Mouse (Mus musculus) brain, embryonic 18.5 days (tissue): Measurements from ENCODE around the gene Atp13a3.
"Not testable (repeated sequence)": the region's sequence is repeated elsewhere in the genome, so short reads cannot be mapped to it uniquely, and the experiment has no call there.

Experiments used
- DNase-seq: peaks from one replicate; pipeline ENCODE4 v3.0.0-alpha.2; 2012; ENCODE audit warnings: low read depth, low spot score

Atp13a3 gene

DNA sequence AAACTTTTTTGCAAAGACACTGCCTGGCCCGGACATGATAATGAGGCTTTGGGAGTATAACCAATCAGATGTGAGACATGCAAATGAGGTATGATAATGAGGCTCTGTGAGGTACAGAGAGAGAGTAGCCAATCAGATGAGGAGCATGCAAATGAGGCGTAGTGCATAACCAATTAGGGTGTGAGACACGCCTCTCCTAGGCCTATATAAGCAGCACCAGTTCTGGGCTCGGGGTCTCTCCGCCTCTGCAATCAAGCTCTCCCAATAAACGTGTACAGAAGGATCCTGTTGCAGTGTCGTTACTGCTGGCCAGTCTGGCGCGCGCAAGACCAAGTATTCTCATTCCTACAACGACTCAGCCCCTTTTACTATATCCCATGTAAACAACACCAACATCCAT is 52.3 kb downstream of the Atp13a3 start:
- not testable (repeated sequence) for DNase-seq

DNA sequence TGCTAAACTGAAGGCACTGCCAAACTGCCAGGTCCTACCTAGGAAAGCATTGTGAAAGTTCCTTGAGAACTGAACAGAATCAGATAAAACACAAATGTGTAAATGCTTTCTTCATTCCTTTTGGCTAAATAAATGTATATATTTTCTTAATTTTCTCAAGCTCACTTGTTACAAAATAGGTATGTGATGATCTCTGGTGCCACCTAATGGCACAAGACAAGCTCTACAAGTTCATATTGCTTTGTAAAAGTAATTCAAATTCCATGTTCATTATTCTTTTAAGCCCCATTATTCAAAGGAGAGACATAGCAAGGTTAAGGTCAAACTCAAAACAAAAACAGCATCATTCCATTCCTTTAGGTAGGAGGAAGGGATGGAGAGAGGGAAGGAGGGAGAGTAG is 91.5 kb downstream of the Atp13a3 start:
- no peak for DNase-seq

DNA sequence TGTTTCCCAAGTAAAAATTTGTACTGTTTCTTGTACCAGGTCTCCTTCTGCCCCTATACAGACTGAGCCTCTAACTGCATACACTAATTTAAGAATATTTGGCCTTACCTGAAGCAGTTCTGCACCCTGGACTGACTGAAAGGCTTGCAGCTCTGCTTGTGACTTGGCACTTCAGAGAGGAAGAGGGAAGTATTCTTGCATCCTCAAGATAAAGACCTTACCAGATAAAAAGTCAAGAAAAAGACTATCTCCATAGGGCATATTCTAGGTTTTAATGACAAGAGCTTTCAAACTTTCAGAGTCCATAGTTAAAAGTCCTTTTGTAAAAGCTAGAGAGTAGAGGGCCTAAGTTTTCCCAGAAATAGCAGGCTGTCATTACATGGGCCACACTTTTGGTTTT is 95.1 kb downstream of the Atp13a3 start, which contains the start of gene Gp5:
Gene Gp5, minus strand, starts transcription at position 133 of the 400 bp plus-strand sequence.
- no peak for DNase-seq

DNA sequence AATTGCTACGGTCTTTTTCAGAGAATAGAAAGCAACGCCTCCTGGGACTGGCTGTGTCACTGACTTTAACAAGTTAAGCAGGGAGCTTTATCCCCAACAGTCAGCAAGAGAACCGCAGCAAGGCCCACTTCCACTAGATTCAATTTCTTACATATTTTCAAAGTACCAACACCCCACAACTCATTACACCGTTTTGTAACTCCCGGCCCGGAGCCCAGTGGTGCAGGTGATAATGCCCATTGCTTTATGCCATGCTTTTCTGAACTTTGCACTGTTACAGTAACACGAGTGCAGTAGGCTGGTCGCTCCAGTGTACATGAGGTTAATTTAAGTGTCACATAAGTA is 95.6 kb downstream of the Atp13a3 start:
- DNase-seq: no peak

DNA sequence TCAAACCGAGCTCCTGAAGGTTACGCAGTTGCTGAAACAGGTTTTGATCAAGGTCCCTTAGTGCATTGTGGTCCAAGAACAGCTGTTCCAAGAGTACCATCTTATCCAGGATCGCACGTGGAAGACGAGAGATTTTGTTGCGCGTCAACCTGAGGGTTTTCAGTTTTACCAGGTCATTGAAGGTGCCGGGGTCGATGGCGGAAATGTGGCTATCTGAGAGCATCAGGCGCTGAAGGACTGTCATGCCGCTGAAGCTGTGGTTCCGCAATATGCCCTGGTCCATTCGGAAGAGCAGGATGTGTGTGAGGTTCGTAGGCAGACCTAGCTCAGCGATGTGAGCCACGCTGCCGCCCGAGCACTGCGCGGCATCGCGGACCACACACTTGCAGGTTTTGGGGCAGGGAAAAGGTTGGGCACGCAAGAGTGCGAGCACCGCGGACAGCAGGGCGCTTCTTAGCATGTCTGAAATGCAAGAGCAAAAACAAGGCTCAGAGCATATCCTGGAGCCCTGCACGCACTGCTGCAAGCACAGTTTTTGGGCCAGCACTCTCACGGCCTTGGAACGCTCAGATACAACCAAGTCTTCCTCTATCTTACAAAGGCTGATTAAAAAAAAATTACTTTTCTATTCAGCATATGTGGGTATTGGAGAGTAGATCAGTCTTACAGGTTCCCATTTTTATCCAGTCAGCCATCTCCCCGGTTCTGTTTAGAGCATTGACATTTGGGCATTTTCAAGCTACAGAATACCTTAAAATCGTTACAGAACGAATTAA is 96.2 kb downstream of the Atp13a3 start:
- DNase-seq: no peak

DNA sequence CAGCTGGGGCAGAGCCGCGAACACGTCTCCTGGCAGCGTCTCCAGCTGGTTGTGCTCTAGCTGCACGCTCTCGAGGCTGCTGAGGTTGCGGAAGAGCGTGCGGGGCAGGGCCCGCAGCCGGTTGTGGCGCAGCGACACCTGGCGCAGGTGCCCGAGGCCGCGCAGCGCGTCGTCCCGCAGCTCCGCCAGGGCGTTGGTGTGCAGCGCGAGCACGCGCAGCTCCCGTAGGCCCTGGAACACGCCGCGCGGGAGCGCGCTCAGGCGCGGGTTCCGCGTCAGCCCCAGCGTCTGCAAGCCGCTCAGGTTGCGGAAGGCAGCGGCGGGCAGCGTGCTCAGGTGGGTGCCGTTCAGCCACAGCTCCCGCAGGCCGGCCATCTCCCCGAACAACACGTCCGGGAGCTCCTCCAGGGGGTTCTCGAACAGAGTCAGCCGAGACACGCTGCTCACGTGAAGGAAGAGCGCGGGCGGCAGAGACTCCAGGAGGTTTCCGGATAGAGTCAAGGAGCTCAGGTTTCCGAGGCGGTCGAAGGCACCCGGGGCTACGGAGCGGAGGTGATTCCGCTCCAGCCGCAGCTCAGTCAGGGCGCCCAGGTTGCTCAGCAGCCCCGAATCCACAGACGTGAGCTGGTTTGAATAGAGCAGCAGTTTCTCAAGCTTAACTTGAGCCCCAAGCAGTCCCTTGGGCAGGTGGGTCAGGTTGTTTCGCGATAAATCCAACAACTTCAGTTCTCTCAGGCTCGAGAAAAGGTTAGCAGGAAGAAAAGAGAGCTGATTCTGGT is 97.0 kb downstream of the Atp13a3 start:
- DNase-seq: peak; percentile 55

DNA sequence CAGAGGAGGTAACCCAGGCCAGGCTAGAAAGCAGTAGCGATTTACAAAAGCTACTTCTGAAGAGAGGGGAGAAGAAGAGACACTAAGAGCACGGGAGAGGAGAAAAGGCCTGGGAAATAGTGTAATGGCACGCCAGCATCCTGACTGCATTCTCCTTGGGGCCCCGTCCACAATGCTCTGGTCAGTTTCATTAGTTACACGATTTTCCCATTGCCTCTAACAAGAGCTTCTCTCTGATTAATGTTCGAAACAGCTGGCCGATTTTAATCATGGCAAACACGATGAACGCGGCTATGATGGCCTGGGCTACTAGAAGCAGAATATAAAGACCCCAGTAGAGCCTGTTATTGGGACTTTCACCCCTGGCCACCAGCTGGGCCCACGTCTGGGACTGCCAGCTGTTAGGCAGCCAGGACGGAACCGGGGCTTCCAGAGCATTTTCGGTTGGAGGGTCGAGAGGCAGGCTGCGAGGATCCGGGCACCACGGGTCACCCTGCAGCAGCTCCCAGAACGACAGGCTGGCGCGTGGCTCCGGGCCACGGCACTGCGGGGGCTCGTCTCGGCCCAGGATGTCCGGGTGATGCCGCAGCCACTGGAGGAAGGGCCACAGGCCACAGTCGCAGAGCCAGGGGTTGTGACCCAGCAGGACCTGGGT is 97.7 kb downstream of the Atp13a3 start:
- DNase-seq: no peak

DNA sequence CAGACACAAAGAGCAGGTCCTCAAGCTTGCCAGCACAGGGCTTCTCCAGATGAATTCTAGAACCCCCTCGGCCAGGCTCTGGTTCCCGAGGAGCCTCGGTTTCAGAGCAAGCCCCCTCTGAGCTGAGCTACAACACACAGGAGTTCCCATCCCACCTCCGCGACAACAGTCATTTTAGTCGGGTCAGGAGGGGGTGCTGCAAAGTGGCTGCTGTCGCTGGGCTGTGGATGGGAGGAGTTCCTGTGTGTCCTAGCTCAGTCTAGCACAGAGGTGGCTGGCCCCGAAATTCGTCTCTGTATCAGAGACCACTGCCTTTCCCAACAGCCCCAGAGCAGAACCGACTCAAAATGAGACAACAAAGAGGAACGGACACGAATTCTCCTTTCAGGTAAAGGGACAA is 98.5 kb downstream of the Atp13a3 start:
- DNase-seq: no peak

DNA sequence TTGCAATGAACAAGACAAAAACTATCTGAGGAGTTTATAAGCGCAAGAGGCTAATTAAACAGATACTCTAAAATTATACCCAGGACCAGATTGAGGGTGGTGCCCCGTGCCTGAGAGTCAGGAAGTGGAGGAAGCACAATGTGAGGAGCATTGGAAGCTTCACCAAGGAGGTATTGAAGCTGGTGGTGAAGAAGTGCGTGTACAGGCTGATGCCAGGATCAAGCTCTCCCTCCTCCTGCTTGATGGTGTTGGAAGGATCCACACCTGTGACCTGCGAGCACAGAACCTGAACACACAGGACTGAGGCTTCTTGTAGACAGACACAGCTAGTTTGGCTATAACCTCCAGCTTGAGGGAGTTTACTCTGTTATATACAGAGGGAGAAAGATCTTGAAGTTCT is 99.7 kb downstream of the Atp13a3 start:
- DNase-seq: no peak

DNA sequence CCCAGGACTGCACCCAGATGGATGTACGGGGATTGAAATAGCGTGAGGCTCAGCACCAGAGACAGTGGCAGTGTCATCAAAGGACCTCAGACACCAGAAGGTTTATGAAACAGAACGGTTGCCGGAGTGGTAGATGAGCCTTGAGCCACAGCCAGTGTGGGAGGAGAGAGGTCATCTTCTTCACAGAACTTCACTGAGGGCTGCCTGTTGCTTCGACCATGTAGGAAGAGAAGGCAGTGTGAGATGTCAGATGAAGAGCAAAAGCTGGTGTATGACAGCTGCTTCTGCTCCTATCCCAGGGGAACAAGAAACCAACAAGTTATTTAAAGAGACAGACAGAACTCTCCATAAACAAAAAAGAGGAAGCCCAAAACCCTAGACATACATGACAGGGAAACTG is 101.5 kb downstream of the Atp13a3 start:
- no peak for DNase-seq

DNA sequence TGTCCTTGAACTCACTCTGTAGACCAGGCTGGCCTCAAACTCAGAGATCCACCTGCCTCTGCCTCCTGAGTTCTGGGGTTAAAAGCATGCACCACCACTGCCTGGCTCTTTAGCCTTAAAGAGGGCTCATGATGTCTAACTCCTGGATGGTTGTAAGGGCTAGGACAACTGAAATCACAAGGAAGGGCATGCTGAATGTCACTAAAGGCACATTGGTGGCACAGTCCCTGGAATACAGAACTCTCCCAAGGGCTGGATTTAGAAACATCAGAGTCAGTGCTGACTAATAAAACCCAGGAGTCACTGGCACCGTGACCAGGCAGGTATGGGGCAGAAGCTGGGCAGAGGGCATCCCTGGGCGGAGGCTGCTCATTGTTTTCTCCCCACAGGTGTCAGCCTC is 102.4 kb downstream of the Atp13a3 start:
- no peak for DNase-seq

DNA sequence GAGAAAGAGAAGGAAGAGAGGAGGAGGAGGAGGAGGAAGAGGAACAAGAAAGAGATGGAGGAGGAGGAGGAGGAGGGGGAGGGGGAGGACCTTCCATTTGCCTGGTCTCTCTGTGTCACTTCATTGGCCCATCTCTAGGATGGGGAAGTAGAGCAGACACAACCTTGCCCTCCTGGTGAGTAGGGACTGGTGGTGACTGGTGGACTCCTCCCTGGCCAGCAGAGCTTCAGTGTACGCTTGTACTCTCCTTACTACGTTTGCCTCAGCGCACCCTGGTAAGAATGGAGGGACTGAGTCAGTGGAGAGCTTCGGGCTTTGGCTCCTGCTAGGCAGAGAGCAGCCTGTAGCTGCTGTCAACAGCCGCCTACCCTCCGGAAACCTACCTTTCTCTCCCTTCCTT is 103.1 kb downstream of the Atp13a3 start:
- no peak for DNase-seq

DNA sequence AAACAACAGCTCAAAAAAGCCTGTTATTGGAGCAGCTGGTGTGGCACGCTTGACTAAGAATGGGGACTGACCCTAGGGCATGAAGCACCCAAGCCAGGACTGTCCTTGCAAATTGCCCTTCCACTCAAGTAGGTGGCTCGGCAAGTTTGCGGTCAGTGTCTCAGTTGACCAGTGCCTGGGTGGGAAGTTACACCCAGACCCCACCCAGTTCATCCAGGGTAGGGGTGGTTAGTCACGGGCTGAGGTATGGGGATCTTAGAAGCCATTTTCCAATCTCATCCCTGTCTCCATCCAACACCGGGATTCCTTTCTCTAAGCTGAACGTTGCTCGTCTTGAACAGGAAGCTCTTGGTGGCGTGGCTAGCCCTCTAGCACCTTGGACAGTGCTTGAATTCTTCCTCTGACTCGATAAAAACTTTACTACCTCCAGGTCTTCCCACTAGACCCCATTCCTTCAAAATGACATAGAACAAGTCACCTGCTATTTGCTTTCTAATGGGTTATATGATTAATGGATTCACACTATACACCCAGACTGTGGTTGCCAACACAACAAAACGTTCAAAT is 106.0 kb downstream of the Atp13a3 start:
- no peak for DNase-seq

DNA sequence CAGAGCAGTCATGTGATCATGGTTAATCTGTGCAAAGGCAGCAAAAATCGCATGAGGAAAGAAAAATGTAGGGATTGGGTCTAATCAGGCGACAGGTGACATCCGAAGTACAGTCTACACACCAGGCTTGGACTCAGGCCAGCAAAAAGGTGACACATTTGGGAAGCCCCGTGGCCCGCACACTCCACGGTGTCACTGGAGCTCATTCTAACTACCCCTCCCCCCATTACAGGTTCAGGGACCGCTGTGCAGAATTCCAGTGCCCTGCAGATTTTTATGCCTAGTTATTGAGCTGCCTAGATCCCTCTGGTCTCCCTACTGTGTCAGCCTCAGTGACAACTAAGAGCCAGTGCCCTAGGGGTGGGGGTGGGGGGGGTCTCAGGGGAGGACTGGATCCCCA is 108.3 kb downstream of the Atp13a3 start:
- DNase-seq: no peak

DNA sequence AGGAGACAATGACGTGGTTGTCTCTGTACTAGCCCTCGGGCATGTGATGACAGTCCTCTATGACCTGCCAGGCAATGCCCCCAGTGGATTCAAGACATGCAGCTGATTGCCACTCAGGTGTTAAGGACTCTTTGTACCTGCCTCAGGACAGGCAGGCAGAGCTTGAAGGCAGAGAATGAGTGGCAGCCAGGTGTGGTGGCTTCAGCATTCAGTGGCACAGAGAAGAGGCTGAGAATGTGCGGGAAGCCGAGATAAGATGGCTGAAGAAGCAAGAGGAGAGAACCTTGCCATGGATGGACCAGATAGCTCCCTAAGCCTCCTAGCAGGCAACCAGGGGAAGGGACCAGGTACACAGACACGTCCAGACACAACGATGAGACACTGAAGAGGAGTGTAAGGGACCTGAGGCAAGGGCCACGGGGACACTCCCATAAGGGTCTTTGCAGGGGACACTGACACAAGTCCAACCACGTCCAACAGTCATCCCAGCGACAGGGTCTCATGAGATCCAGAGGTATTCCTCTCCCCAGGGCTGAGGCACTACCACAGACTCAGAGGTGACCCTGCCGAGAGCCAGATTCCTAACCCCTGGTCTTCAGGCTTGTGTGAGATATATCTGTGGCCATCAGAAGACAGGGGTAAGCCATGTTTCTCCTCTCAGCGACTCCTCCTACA is 109.0 kb downstream of the Atp13a3 start:
- DNase-seq: no peak

DNA sequence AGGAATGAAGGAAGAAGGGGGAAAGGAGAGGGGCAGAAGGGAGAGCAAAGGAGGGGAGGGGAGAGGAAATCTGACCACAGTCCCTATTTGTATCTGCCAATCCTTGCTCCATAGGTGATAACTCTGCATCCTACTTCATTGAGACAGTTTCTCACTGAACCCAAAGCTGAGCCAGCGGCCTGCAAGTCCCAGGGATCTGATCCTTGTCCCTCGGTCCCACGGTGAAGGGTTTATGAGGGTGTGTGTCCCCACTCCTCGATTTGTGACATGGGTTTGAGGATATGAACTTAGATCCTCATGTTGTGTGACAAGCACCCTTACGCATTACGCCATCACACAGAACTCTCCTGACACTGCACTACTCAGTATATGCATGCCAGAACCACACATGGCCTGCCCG is 110.7 kb downstream of the Atp13a3 start:
- no peak for DNase-seq

DNA sequence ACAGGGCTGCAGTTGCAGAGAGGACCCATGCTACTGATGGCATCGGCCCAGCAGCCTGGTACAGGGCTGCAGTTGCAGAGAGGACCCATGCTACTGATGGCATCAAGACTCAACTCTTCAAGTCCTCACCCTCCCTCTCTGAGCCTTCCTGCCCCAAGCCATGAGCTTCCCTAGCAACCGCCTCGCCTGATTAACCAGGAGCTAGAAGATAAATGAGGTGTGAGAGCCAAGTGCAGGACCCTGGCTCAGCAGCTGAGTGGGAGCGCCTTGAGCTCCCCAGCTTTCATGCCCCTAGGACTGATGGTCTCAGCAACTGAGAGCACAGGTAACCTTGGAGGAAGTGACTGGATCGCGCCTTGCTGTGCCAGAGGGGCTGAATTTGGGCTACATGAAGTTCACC is 115.3 kb downstream of the Atp13a3 start:
- DNase-seq: no peak

DNA sequence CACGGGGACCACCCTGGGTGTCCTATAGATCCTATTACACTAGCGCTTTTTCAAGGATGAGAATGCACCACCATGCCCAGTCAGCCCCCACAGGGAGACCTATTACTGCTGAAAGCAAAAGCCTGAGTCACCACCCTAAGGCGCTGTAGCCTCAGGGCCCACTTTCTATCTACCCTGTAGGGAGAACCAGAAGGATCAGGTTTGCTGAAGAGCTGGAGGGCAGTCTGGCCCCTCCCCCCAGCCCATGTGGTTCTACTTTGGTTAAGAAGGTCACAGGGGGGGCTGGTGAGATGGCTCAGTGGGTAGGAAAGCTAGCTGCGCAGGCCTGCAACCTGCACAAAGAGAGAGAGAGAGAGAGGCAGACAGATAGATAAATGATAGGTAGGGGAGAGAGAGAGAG is 120.1 kb downstream of the Atp13a3 start:
- DNase-seq: no peak

DNA sequence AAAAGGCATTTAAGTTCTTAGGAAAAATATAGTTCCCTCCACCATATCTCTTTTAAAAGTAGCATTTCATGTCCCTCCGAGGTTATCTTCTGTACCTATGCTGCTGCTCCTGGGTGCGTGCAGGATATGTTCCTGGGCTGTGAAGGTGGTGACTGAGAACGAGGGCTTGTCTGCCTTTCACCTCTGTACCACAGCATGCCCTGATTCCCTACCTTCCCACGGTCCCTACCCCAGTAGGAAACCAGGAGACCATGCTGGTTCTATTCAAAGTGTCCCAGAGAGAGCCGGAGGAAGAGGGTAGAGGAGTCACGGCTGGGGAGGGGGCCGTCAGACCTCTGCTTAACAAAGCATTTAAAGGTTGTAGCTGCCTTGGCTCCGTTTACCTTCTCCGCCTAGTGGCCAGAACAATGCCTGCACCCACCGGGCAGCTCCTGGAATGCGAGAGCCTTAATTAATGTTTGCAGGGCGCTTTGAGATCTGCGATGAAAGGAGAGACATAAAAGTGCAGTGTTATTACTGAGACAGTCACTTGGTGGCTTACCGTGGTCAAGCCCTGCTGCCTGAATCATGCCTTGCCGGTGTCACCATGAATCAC is 121.9 kb downstream of the Atp13a3 start:
- no peak for DNase-seq

DNA sequence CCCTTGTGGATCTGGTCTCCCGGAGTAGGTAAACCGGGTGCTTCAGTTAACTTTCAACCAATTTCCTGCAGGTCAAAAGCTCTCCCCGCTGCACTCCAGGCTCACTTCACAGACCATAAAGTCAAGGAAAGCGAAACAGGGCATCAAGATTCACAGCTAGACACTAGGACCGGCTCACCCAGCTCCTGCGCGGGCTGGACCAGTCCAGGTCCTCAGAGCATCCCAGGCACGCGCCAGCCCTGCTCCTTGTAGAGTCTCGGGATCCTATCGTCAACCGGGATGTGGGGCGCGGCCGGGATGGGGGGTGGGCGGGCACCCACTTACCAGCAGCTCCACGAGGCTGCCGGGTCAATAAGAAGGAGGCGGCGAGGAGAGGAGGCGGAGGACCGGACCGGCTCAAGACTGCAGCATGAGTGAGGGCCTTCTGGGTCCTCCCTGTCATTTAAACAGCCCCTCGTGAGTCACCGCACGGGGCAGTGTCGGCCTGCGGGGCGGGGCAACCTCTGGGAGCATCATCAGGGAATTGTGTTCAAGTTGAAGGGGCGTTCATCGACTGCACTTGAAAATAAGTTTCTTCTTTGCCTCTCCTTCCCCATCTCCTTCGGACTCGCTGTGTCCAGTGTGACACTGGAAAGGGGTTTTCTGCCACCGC is 122.8 kb downstream of the Atp13a3 start, which contains the start of gene Lrrc15:
Gene Lrrc15, minus strand, starts transcription at position 413 of the 652 bp plus-strand sequence.
- no peak for DNase-seq
